Mouse (Mus musculus) brain, embryonic 14.5 days (tissue): ENCODE results near the gene Prr15l.

Source experiments
- CTCF ChIP-seq: fragments of 200-500 bp; IDR thresholded peaks from 2 replicates; pipeline ENCODE4 v1.5.1; 2012; ENCODE audit warnings: inconsistent platforms, mild to moderate bottlenecking, moderate library complexity, borderline replicate concordance; ENCODE audit not compliant: insufficient read depth, insufficient read length; ENCODE audit errors: extremely low read depth
- POLR2A ChIP-seq: fragments of 200-500 bp; IDR thresholded peaks from 2 replicates; pipeline ENCODE4 v1.6.1; 2012; ENCODE audit warnings: mild to moderate bottlenecking, inconsistent platforms, borderline replicate concordance; ENCODE audit not compliant: poor library complexity, insufficient read depth, insufficient read length, severe bottlenecking; ENCODE audit errors: extremely low read depth

DNA sequence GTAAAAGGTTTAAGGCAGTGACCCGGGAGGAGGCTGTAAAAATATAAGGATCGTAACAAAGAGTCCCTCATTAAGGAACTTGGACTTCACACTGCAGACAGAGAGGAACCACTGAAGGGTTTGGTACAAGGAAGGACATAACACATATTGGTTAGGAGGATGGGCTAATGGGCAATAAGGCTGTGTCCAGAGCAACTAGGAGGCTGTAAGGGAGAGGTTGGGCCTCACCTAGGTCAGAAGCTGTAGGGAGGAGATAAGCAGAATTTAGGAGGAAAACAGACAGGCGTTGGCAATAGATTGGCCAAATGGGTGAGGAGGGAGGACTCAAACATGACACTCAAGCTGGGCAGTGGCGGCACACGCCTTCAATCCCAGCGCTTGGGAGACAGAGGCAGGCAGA lies 10.5 kb upstream of the Prr15l start:
- no peak for TF ChIP-seq POLR2A
- TF ChIP-seq CTCF: no peak
